Mouse (Mus musculus): ENCODE measurements around the gene 1700025G04Rik.
"Not testable (repeated sequence)": the region's sequence is repeated elsewhere in the genome, so short reads cannot be mapped to it uniquely, and the experiment has no call there.

DNA sequence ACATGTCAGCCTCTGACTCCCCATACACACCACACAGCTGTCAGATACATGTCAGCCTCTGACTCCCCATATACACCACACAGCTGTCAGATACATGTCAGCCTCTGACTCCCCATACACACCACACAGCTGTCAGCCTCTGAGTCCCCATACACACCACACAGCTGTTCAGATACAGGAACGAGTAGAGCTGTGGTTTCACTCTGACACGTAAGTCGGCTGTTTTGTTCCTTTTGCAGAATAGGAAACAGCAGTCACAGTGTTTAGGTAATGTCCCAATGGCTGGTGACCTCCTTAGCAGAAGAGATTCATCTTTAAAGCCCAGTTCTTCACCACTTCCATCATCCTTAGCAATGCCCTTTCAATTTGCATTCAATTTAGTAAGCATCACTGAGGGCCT, 287.1 kb downstream of the 1700025G04Rik start:
- TF ChIP-seq BHLHE40 (IDR thresholded peaks at IDR 0.05; ENCODE audit: low read depth, low read length); CTCF (conservative IDR thresholded peaks at IDR 0.05 in 1 of 2, IDR thresholded peaks at IDR 0.05 in 1 of 2; ENCODE audit: low read depth in 2 of 2, low read length in 2 of 2); POLR2A (IDR thresholded peaks at IDR 0.05; ENCODE audit: low read depth, low read length); CHD2 (IDR thresholded peaks at IDR 0.05; ENCODE audit: low read length); E2F4 (IDR thresholded peaks at IDR 0.05; ENCODE audit: insufficient replicate concordance, low read depth, low read length); MAZ (IDR thresholded peaks at IDR 0.05; ENCODE audit: low read depth, low read length); MEF2A (IDR thresholded peaks at IDR 0.05; ENCODE audit: borderline replicate concordance, low read depth, low read length); POLR2AphosphoS2 (IDR thresholded peaks at IDR 0.05; ENCODE audit: low read depth, low read length); ZNF384 (IDR thresholded peaks at IDR 0.05; ENCODE audit: low read depth, low read length); EP300 (IDR thresholded peaks at IDR 0.05; ENCODE audit: low read length): not testable (repeated sequence)
